Mouse (Mus musculus): ENCODE results near the gene Rngtt. TPM values are rescaled to one million over a fixed set of nuclear protein-coding genes. Genes with fewer than 3 reads are reported as not detected.
A peak's percentile ranks its signal among the peaks of the same experiment; 100 is the strongest.

The Rngtt gene
- polyA plus RNA-seq, 1 experiment from 2014 or later, result 34.5 TPM

GRCm38 (mm10) chr4:33393437-33393836, 83.3 kb downstream of the Rngtt start:
- WGBS, result 88% methylated on average over 2 of the region's 2 CpGs
- H3K4me2 ChIP-seq (ENCODE audit: low read depth, severe bottlenecking), result no peak overlapping the region
- no peak for DNase-seq (ENCODE audit: low spot score)
- H3K4me1 ChIP-seq (ENCODE audit: control insufficient read depth, insufficient read depth, low read length), result no peaks in the 10 kb centered on the region
- no peak for ATAC-seq (ENCODE audit: insufficient number of reproducible peaks, low FRiP score, low TSS enrichment, low read depth)
- H3K27ac ChIP-seq (replicated peaks; ENCODE audit: low read depth, low read length), result no peak overlapping the region
- no peaks in the 10 kb centered on the region for H3K9me3 ChIP-seq (ENCODE audit: control insufficient read depth, low read length)
- H3K27me3 ChIP-seq (ENCODE audit: control insufficient read depth, insufficient read depth, low read length), result no peaks in the 10 kb centered on the region
- H3K4me3 ChIP-seq (ENCODE audit: low read depth, low read length), result no peak overlapping the region
- H3K9ac ChIP-seq (ENCODE audit: low read length), result no peak overlapping the region
- no peaks in the 10 kb centered on the region for H3K36me3 ChIP-seq (ENCODE audit: control insufficient read depth, insufficient read depth, low read length)

GRCm38 (mm10) chr4:33396222-33397176, 86.4 kb downstream of the Rngtt start:
- H3K9me3 ChIP-seq (ENCODE audit: control insufficient read depth, low read length), result no peaks in the 10 kb centered on the region
- 61% methylated on average over 3 of the region's 3 CpGs for WGBS
- ATAC-seq (ENCODE audit: insufficient number of reproducible peaks, low FRiP score, low TSS enrichment, low read depth), result peak; percentile 76; the same call in 1 of the 2 replicates

GRCm38 (mm10) chr4:33405723-33406293, 95.7 kb downstream of the Rngtt start:
- no peaks in the 10 kb centered on the region for H3K36me3 ChIP-seq (ENCODE audit: control insufficient read depth, insufficient read depth, low read length)
- H3K9me3 ChIP-seq (ENCODE audit: control insufficient read depth, low read length), result no peaks in the 10 kb centered on the region
- no peak overlapping the region for H3K27ac ChIP-seq (replicated peaks; ENCODE audit: low read depth, low read length)
- no peaks in the 10 kb centered on the region for H3K27me3 ChIP-seq (ENCODE audit: control insufficient read depth, insufficient read depth, low read length)
- ATAC-seq (ENCODE audit: insufficient number of reproducible peaks, low FRiP score, low TSS enrichment, low read depth) (no peak), DNase-seq (ENCODE audit: low spot score) (no peak)
- no peaks in the 10 kb centered on the region for H3K4me1 ChIP-seq (ENCODE audit: control insufficient read depth, insufficient read depth, low read length)
- no peak overlapping the region for H3K9ac ChIP-seq (ENCODE audit: low read length)
- H3K4me2 ChIP-seq (ENCODE audit: low read depth, severe bottlenecking), result no peak overlapping the region
- no peak overlapping the region for H3K4me3 ChIP-seq (ENCODE audit: low read depth, low read length)
- WGBS, result 90% methylated on average over 2 of the region's 2 CpGs

More at GRCm38 (mm10) chr4:33396222-33397176, 86.4 kb downstream of the Rngtt start:
- peak; percentile 89 for DNase-seq (ENCODE audit: low spot score)
- no peak overlapping the region for H3K9ac ChIP-seq (ENCODE audit: low read length)
- no peak overlapping the region for H3K4me2 ChIP-seq (ENCODE audit: low read depth, severe bottlenecking)
- no peaks in the 10 kb centered on the region for H3K4me1 ChIP-seq (ENCODE audit: control insufficient read depth, insufficient read depth, low read length)
- no peak overlapping the region for H3K4me3 ChIP-seq (ENCODE audit: low read depth, low read length)
- H3K27me3 ChIP-seq (ENCODE audit: control insufficient read depth, insufficient read depth, low read length), result no peaks in the 10 kb centered on the region
- no peaks in the 10 kb centered on the region for H3K36me3 ChIP-seq (ENCODE audit: control insufficient read depth, insufficient read depth, low read length)
- H3K27ac ChIP-seq (replicated peaks; ENCODE audit: low read depth, low read length), result no peak overlapping the region

- Histone ChIP-seq H3K27me3 (ENCODE audit: control insufficient read depth, insufficient read depth, low read length) (no peaks in the 10 kb centered on the region), H3K27ac (replicated peaks; ENCODE audit: low read depth, low read length) (no peak overlapping the region), H3K9ac (ENCODE audit: low read length) (no peak overlapping the region), H3K4me3 (ENCODE audit: low read depth, low read length) (no peak overlapping the region), H3K9me3 (ENCODE audit: control insufficient read depth, low read length) (no peaks in the 10 kb centered on the region), H3K4me1 (ENCODE audit: control insufficient read depth, insufficient read depth, low read length) (no peaks in the 10 kb centered on the region), H3K4me2 (ENCODE audit: low read depth, severe bottlenecking) (no peak overlapping the region), H3K36me3 (ENCODE audit: control insufficient read depth, insufficient read depth, low read length) (no peaks in the 10 kb centered on the region)
- WGBS, result 90% methylated on average over 4 of the region's 4 CpGs
- no peak for DNase-seq (ENCODE audit: low spot score)
- no peak for ATAC-seq (ENCODE audit: insufficient number of reproducible peaks, low FRiP score, low TSS enrichment, low read depth)
Measured at GRCm38 (mm10) chr4:33413791-33414190, 103.7 kb downstream of the Rngtt start.

GRCm38 (mm10) chr4:33414781-33415180, 104.7 kb downstream of the Rngtt start:
- Histone ChIP-seq H3K4me1 (ENCODE audit: control insufficient read depth, insufficient read depth, low read length) (no peaks in the 10 kb centered on the region), H3K27ac (replicated peaks; ENCODE audit: low read depth, low read length) (no peak overlapping the region), H3K9ac (ENCODE audit: low read length) (no peak overlapping the region), H3K4me2 (ENCODE audit: low read depth, severe bottlenecking) (no peak overlapping the region), H3K4me3 (ENCODE audit: low read depth, low read length) (no peak overlapping the region), H3K27me3 (ENCODE audit: control insufficient read depth, insufficient read depth, low read length) (no peaks in the 10 kb centered on the region), H3K36me3 (ENCODE audit: control insufficient read depth, insufficient read depth, low read length) (no peaks in the 10 kb centered on the region), H3K9me3 (ENCODE audit: control insufficient read depth, low read length) (no peaks in the 10 kb centered on the region)
- DNase-seq (ENCODE audit: low spot score) (no peak), ATAC-seq (ENCODE audit: insufficient number of reproducible peaks, low FRiP score, low TSS enrichment, low read depth) (no peak)
- WGBS, result 87% methylated on average over 4 of the region's 4 CpGs

- DNase-seq (ENCODE audit: low spot score) (no peak), ATAC-seq (ENCODE audit: insufficient number of reproducible peaks, low FRiP score, low TSS enrichment, low read depth) (no peak)
- Histone ChIP-seq H3K4me1 (ENCODE audit: control insufficient read depth, insufficient read depth, low read length) (no peaks in the 10 kb centered on the region), H3K27ac (replicated peaks; ENCODE audit: low read depth, low read length) (no peak overlapping the region), H3K36me3 (ENCODE audit: control insufficient read depth, insufficient read depth, low read length) (no peaks in the 10 kb centered on the region), H3K27me3 (ENCODE audit: control insufficient read depth, insufficient read depth, low read length) (no peaks in the 10 kb centered on the region), H3K9me3 (ENCODE audit: control insufficient read depth, low read length) (no peaks in the 10 kb centered on the region), H3K4me2 (ENCODE audit: low read depth, severe bottlenecking) (no peak overlapping the region), H3K9ac (ENCODE audit: low read length) (no peak overlapping the region), H3K4me3 (ENCODE audit: low read depth, low read length) (no peak overlapping the region)
- WGBS, result 90% methylated on average over 4 of the region's 4 CpGs
Measured at GRCm38 (mm10) chr4:33417391-33417790, 107.3 kb downstream of the Rngtt start.

GRCm38 (mm10) chr4:33419644-33420043, 109.5 kb downstream of the Rngtt start:
- WGBS, result 100% methylated on average over 1 of the region's 1 CpGs
- no peak overlapping the region for H3K27ac ChIP-seq (replicated peaks; ENCODE audit: low read depth, low read length)
- no peaks in the 10 kb centered on the region for H3K4me1 ChIP-seq (ENCODE audit: control insufficient read depth, insufficient read depth, low read length)
- no peaks in the 10 kb centered on the region for H3K27me3 ChIP-seq (ENCODE audit: control insufficient read depth, insufficient read depth, low read length)
- no peak overlapping the region for H3K4me2 ChIP-seq (ENCODE audit: low read depth, severe bottlenecking)
- DNase-seq (ENCODE audit: low spot score) (no peak), ATAC-seq (ENCODE audit: insufficient number of reproducible peaks, low FRiP score, low TSS enrichment, low read depth) (no peak)
- H3K9me3 ChIP-seq (ENCODE audit: control insufficient read depth, low read length), result no peaks in the 10 kb centered on the region
- no peaks in the 10 kb centered on the region for H3K36me3 ChIP-seq (ENCODE audit: control insufficient read depth, insufficient read depth, low read length)
- H3K4me3 ChIP-seq (ENCODE audit: low read depth, low read length), result no peak overlapping the region
- no peak overlapping the region for H3K9ac ChIP-seq (ENCODE audit: low read length)

- no peak overlapping the region for H3K4me3 ChIP-seq (ENCODE audit: low read depth, low read length)
- H3K4me1 ChIP-seq (ENCODE audit: control insufficient read depth, insufficient read depth, low read length), result no peaks in the 10 kb centered on the region
- no peaks in the 10 kb centered on the region for H3K27me3 ChIP-seq (ENCODE audit: control insufficient read depth, insufficient read depth, low read length)
- no peak overlapping the region for H3K9ac ChIP-seq (ENCODE audit: low read length)
- 76% methylated on average over 4 of the region's 4 CpGs for WGBS
- no peaks in the 10 kb centered on the region for H3K36me3 ChIP-seq (ENCODE audit: control insufficient read depth, insufficient read depth, low read length)
- H3K27ac ChIP-seq (replicated peaks; ENCODE audit: low read depth, low read length), result no peak overlapping the region
- no peaks in the 10 kb centered on the region for H3K9me3 ChIP-seq (ENCODE audit: control insufficient read depth, low read length)
- ATAC-seq (ENCODE audit: insufficient number of reproducible peaks, low FRiP score, low TSS enrichment, low read depth) (no peak), DNase-seq (ENCODE audit: low spot score) (no peak)
- no peak overlapping the region for H3K4me2 ChIP-seq (ENCODE audit: low read depth, severe bottlenecking)
Measured at GRCm38 (mm10) chr4:33428856-33429255, 118.7 kb downstream of the Rngtt start.

All from limb, embryonic 11.5 days (tissue).